Mouse (Mus musculus) layer of hippocampus, adult 8-10 months (tissue): Measurements from ENCODE around the gene Scamp5. TPM values are rescaled to one million over a fixed set of nuclear protein-coding genes. Genes with fewer than 3 reads are reported as not detected.
A peak's percentile ranks its signal among the peaks of the same experiment; 100 is the strongest.
"Not testable (repeated sequence)": the region's sequence is repeated elsewhere in the genome, so short reads cannot be mapped to it uniquely, and the experiment has no call there.

ENCODE experiments used
- DNase-seq, 2 experiments: peaks; one replicate each; pipeline ENCODE4 v3.0.0; 2022; ENCODE audit warnings: low spot score in 2 of 2
- total RNA-seq, 4 experiments: library from RNA; stranded (reverse); gene quantifications; 2 replicates each; pipeline ENCODE4 v1.2.4; 2022

The Scamp5 gene
- total RNA-seq, 4 experiments from 2014 or later = 361 to 395 (median 373) TPM

GRCm38 (mm10) chr9:57452624-57453462 lies 15.0 kb downstream of the Scamp5 start:
- DNase-seq = no peak

GRCm38 (mm10) chr9:57449715-57450114 lies 18.1 kb downstream of the Scamp5 start:
- no peak for DNase-seq

- DNase-seq = no peak
These were observed 27.2 kb downstream of the Scamp5 start for GRCm38 (mm10) chr9:57440620-57441019.

GRCm38 (mm10) chr9:57439522-57440295 lies 28.2 kb downstream of the Scamp5 start, which contains the start of gene Ppcdc:
Gene Ppcdc (minus strand): TSS chr9:57440124.
- DNase-seq = peak; percentile 94 to 95

GRCm38 (mm10) chr9:57439083-57439482 lies 28.8 kb downstream of the Scamp5 start:
- DNase-seq = no peak

- no peak for DNase-seq
These were observed 29.8 kb downstream of the Scamp5 start for GRCm38 (mm10) chr9:57437896-57438614.

- DNase-seq = no peak
These were observed 31.7 kb downstream of the Scamp5 start for GRCm38 (mm10) chr9:57436166-57436565.

- no peak for DNase-seq
These were observed 33.3 kb downstream of the Scamp5 start for GRCm38 (mm10) chr9:57434405-57435165.

GRCm38 (mm10) chr9:57433097-57434032 lies 34.5 kb downstream of the Scamp5 start:
- DNase-seq = peak; percentile 73 to 83

GRCm38 (mm10) chr9:57432480-57432879 lies 35.4 kb downstream of the Scamp5 start:
- no peak for DNase-seq

GRCm38 (mm10) chr9:57431202-57431601 lies 36.7 kb downstream of the Scamp5 start:
- no peak for DNase-seq

GRCm38 (mm10) chr9:57428391-57428790 lies 39.5 kb downstream of the Scamp5 start:
- no peak for DNase-seq

GRCm38 (mm10) chr9:57427937-57428336 lies 39.9 kb downstream of the Scamp5 start:
- DNase-seq = no peak

- DNase-seq = not testable (repeated sequence)
These were observed 40.7 kb downstream of the Scamp5 start for GRCm38 (mm10) chr9:57427123-57427522.

- DNase-seq = no peak
These were observed 42.7 kb downstream of the Scamp5 start for GRCm38 (mm10) chr9:57425116-57425515.

- no peak for DNase-seq
These were observed 43.8 kb downstream of the Scamp5 start for GRCm38 (mm10) chr9:57424066-57424465.

- DNase-seq = no peak
These were observed 46.2 kb downstream of the Scamp5 start for GRCm38 (mm10) chr9:57421688-57422111.

GRCm38 (mm10) chr9:57421121-57421571 lies 46.7 kb downstream of the Scamp5 start:
- DNase-seq = no peak

- peak; percentile 85 to 89 for DNase-seq
These were observed 47.3 kb downstream of the Scamp5 start for GRCm38 (mm10) chr9:57420321-57421120.
